Mouse (Mus musculus): Measurements from ENCODE around the gene Tead2. TPM values are rescaled to one million over a fixed set of nuclear protein-coding genes. Genes with fewer than 3 reads are reported as not detected.

Gene Tead2
- total RNA-seq, 2 experiments from 2014 or later, result not detected

GRCm38 (mm10) chr7:45190186-45190585, 25.4 kb upstream of the Tead2 start:
- ATAC-seq (replicated peaks; ENCODE audit: poor library complexity, severe bottlenecking), result no peak

- ATAC-seq (replicated peaks; ENCODE audit: poor library complexity, severe bottlenecking), result no peak
These were observed 24.4 kb upstream of the Tead2 start for GRCm38 (mm10) chr7:45191161-45191560.

GRCm38 (mm10) chr7:45191803-45192363, 23.7 kb upstream of the Tead2 start:
- ATAC-seq (replicated peaks; ENCODE audit: poor library complexity, severe bottlenecking), result no peak

GRCm38 (mm10) chr7:45192585-45193310, 22.8 kb upstream of the Tead2 start:
- no peak for ATAC-seq (replicated peaks; ENCODE audit: poor library complexity, severe bottlenecking)

- no peak for ATAC-seq (replicated peaks; ENCODE audit: poor library complexity, severe bottlenecking)
These were observed 22.1 kb upstream of the Tead2 start for GRCm38 (mm10) chr7:45193406-45193805.

GRCm38 (mm10) chr7:45193871-45194785, 21.4 kb upstream of the Tead2 start:
- no peak for ATAC-seq (replicated peaks; ENCODE audit: poor library complexity, severe bottlenecking)

- no peak for ATAC-seq (replicated peaks; ENCODE audit: poor library complexity, severe bottlenecking)
These were observed 20.0 kb upstream of the Tead2 start for GRCm38 (mm10) chr7:45195341-45196175.

- no peak for ATAC-seq (replicated peaks; ENCODE audit: poor library complexity, severe bottlenecking)
These were observed 19.4 kb upstream of the Tead2 start for GRCm38 (mm10) chr7:45196176-45196535.

GRCm38 (mm10) chr7:45196994-45197393, 18.6 kb upstream of the Tead2 start:
- ATAC-seq (replicated peaks; ENCODE audit: poor library complexity, severe bottlenecking), result no peak

GRCm38 (mm10) chr7:45198435-45198834, 17.1 kb upstream of the Tead2 start:
- peak; percentile 67 for ATAC-seq (replicated peaks; ENCODE audit: poor library complexity, severe bottlenecking)

- ATAC-seq (replicated peaks; ENCODE audit: poor library complexity, severe bottlenecking), result no peak
These were observed 16.6 kb upstream of the Tead2 start for GRCm38 (mm10) chr7:45198961-45199360.

GRCm38 (mm10) chr7:45202654-45203053, 12.9 kb upstream of the Tead2 start:
- ATAC-seq (replicated peaks; ENCODE audit: poor library complexity, severe bottlenecking), result no peak

- peak; percentile 94 for ATAC-seq (replicated peaks; ENCODE audit: poor library complexity, severe bottlenecking)
These were observed 11.0 kb upstream of the Tead2 start, which contains the start of gene Ccdc155 for GRCm38 (mm10) chr7:45204380-45205143. Gene Ccdc155 (minus strand): TSS chr7:45204892.

GRCm38 (mm10) chr7:45208260-45208659, 7.3 kb upstream of the Tead2 start:
- ATAC-seq (replicated peaks; ENCODE audit: poor library complexity, severe bottlenecking), result no peak

- no peak for ATAC-seq (replicated peaks; ENCODE audit: poor library complexity, severe bottlenecking)
These were observed 4.5 kb upstream of the Tead2 start for GRCm38 (mm10) chr7:45211070-45211469.

- peak; percentile 78 for ATAC-seq (replicated peaks; ENCODE audit: poor library complexity, severe bottlenecking)
These were observed 3.7 kb upstream of the Tead2 start, which contains the start of gene Dkkl1 for GRCm38 (mm10) chr7:45211851-45212251. Gene Dkkl1 (minus strand): TSS chr7:45212147.

- ATAC-seq (replicated peaks; ENCODE audit: poor library complexity, severe bottlenecking), result no peak; the same call in 1 of the 2 replicates
These were observed 3.2 kb upstream of the Tead2 start for GRCm38 (mm10) chr7:45212356-45212755.

GRCm38 (mm10) chr7:45213708-45214107, 1.8 kb upstream of the Tead2 start:
- no peak for ATAC-seq (replicated peaks; ENCODE audit: poor library complexity, severe bottlenecking)

- ATAC-seq (replicated peaks; ENCODE audit: poor library complexity, severe bottlenecking), result 0 out of 2 replicates have a peak, but pooled peaks have one; percentile 12
These were observed 1.1 kb downstream of the Tead2 start for GRCm38 (mm10) chr7:45216442-45217183.
